Mouse (Mus musculus): ENCODE measurements at regions not wholly inside any gene's neighbourhood (a gene's known extent, or its start where the extent isn't known, plus 50 kb on each side); places are given as distances from the start of the nearest gene placed in this dataset.
A peak's percentile ranks its signal among the peaks of the same experiment; 100 is the strongest.

DNA sequence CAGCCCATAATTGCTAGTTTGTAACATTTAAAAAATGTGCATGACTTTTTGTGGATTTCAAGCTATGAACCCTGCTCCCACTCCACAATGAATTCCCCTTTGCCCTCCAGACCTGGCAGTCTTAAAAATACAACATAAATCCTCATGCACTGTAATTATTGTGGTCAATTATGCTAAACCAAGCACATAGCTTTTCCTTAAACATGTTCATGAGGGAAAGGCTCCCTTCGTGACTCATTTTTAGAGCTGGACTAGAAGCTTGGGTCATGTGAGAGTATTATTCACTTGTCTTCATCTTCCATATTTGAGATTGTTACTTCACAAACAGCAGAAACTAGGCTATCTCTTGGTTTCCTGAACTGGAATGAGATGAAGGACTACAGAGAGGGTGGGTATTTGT lies 356.7 kb upstream of the Marcks start:
- no peak overlapping the region for H3K4me3 ChIP-seq
- TF ChIP-seq USF1 (IDR thresholded peaks at IDR 0.05; ENCODE audit: low read depth) (peak; percentile 69), SRF (IDR thresholded peaks at IDR 0.05; ENCODE audit: control insufficient read depth, insufficient read length, low read depth) (no peak), CEBPB (IDR thresholded peaks at IDR 0.05; ENCODE audit: insufficient read depth, poor library complexity, severe bottlenecking) (no peak), REST (IDR thresholded peaks at IDR 0.05; ENCODE audit: insufficient read depth, insufficient read length) (no peak), MAX (IDR thresholded peaks at IDR 0.05; ENCODE audit: low read depth) (no peak)
- no peaks in the 10 kb centered on the region for H3K79me2 ChIP-seq (ENCODE audit: control insufficient read depth, insufficient read depth)
- H3K4me2 ChIP-seq (ENCODE audit: low read depth): peak overlapping the region; percentile 10
- H3K36me3 ChIP-seq (ENCODE audit: control insufficient read depth, insufficient read depth): no peaks in the 10 kb centered on the region
- no peaks in the 10 kb centered on the region for H3K27me3 ChIP-seq (ENCODE audit: control insufficient read depth, insufficient read depth, insufficient read length)
- no peak overlapping the region for H3ac ChIP-seq (ENCODE audit: control insufficient read depth, insufficient read length)

DNA sequence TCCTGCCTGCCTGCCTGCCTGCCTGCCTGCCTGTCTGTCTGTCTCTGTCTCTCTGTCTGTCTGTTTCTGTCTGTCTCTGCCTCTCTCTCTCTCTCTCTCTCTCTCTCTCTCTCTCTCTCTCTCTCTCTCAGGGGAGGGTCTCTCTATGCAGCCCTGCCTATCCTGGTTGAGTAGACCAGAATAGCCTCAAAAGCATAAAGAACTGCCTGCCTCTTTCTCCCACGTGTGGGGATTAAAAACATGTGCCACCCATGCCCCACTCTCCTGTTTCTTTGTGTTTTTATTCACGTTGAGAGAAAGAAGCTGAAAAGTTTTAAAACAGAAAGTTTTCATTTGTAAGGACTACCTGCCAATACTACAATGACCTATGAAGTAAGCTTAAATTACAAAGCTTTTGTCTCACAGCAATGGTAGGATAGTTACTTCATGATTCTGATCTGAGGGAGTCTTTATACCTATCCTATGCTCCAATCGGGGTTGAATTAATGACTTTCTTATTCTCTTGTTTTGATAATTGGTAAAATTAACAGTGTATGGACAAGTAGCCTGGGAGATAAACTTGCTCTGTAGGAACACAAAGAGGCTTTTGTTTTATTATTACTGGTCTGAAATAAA lies 355.9 kb upstream of the Marcks start:
- TF ChIP-seq REST (IDR thresholded peaks at IDR 0.05; ENCODE audit: insufficient read depth, insufficient read length): no peak
- TF ChIP-seq MAX (IDR thresholded peaks at IDR 0.05; ENCODE audit: low read depth): no peak
- TF ChIP-seq USF1 (IDR thresholded peaks at IDR 0.05; ENCODE audit: low read depth): no peak
- TF ChIP-seq POLR2AphosphoS2 (IDR thresholded peaks at IDR 0.05; ENCODE audit: insufficient read length, low read depth): no peak
- no peak for TF ChIP-seq POLR2A (IDR thresholded peaks at IDR 0.05; ENCODE audit: insufficient read length, low read depth)
- no peak for TF ChIP-seq MYOD1 (IDR thresholded peaks at IDR 0.05; ENCODE audit: control insufficient read depth in 1 of 3, insufficient read length in 2 of 3, low read depth in 2 of 3)
- no peak for TF ChIP-seq TCF3 (IDR thresholded peaks at IDR 0.05; ENCODE audit: insufficient read length, low read depth)
- no peak for TF ChIP-seq SRF (IDR thresholded peaks at IDR 0.05; ENCODE audit: control insufficient read depth, insufficient read length, low read depth)
- no peak for TF ChIP-seq CEBPB (IDR thresholded peaks at IDR 0.05; ENCODE audit: insufficient read depth, poor library complexity, severe bottlenecking)
- TF ChIP-seq E2F4 (IDR thresholded peaks at IDR 0.05; ENCODE audit: insufficient read depth): no peak
- TF ChIP-seq TCF12 (IDR thresholded peaks at IDR 0.05; ENCODE audit: insufficient read depth, poor library complexity, severe bottlenecking): no peak
- TF ChIP-seq MYOG (IDR thresholded peaks at IDR 0.05; ENCODE audit: control insufficient read depth in 1 of 3, insufficient read depth in 1 of 3, insufficient read length in 2 of 3, low read depth in 2 of 3): no peak
- no peak overlapping the region for H3ac ChIP-seq (ENCODE audit: control insufficient read depth, insufficient read length)

DNA sequence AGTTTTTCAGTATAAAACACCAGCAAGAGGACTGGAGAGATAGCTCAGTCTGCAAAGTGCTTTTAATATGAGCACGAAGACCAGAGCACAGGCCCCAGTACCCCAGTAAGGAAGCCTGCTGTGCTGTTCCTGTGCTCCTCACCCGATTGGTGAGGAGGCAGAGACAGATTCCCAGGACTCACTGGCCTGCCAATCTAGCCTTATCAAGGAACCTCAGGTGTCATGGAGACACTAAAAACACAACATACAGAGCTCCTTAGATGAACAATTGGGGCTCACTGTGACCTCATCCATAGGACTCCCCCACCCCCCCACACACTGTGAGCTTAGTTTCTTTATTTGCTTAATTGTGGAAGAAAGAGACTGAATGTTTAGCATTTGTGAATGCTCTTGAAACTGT lies 355.4 kb upstream of the Marcks start:
- H3K79me2 ChIP-seq (ENCODE audit: control insufficient read depth, insufficient read depth): no peaks in the 10 kb centered on the region
- TF ChIP-seq POLR2A (IDR thresholded peaks at IDR 0.05; ENCODE audit: insufficient read length, low read depth) (no peak), POLR2AphosphoS2 (IDR thresholded peaks at IDR 0.05; ENCODE audit: insufficient read length, low read depth) (no peak), MYOD1 (IDR thresholded peaks at IDR 0.05; ENCODE audit: control insufficient read depth in 1 of 3, insufficient read length in 2 of 3, low read depth in 2 of 3) (no peak), E2F4 (IDR thresholded peaks at IDR 0.05; ENCODE audit: insufficient read depth) (no peak), MYOG (IDR thresholded peaks at IDR 0.05; ENCODE audit: control insufficient read depth in 1 of 3, insufficient read depth in 1 of 3, insufficient read length in 2 of 3, low read depth in 2 of 3) (no peak), MAX (IDR thresholded peaks at IDR 0.05; ENCODE audit: low read depth) (no peak), TCF3 (IDR thresholded peaks at IDR 0.05; ENCODE audit: insufficient read length, low read depth) (no peak), SRF (IDR thresholded peaks at IDR 0.05; ENCODE audit: control insufficient read depth, insufficient read length, low read depth) (no peak), REST (IDR thresholded peaks at IDR 0.05; ENCODE audit: insufficient read depth, insufficient read length) (no peak), CEBPB (IDR thresholded peaks at IDR 0.05; ENCODE audit: insufficient read depth, poor library complexity, severe bottlenecking) (no peak), TCF12 (IDR thresholded peaks at IDR 0.05; ENCODE audit: insufficient read depth, poor library complexity, severe bottlenecking) (no peak), USF1 (IDR thresholded peaks at IDR 0.05; ENCODE audit: low read depth) (no peak)
- no peak overlapping the region for H3ac ChIP-seq (ENCODE audit: control insufficient read depth, insufficient read length)
- no peak overlapping the region for H3K4me3 ChIP-seq
- H3K4me2 ChIP-seq (ENCODE audit: low read depth): no peak overlapping the region
- no peaks in the 10 kb centered on the region for H3K36me3 ChIP-seq (ENCODE audit: control insufficient read depth, insufficient read depth)
- H3K27me3 ChIP-seq (ENCODE audit: control insufficient read depth, insufficient read depth, insufficient read length): no peaks in the 10 kb centered on the region

More for the DNA sequence above, 355.9 kb upstream of the Marcks start:
- no peak overlapping the region for H3K4me2 ChIP-seq (ENCODE audit: low read depth)
- no peaks in the 10 kb centered on the region for H3K79me2 ChIP-seq (ENCODE audit: control insufficient read depth, insufficient read depth)
- no peaks in the 10 kb centered on the region for H3K36me3 ChIP-seq (ENCODE audit: control insufficient read depth, insufficient read depth)
- H3K4me3 ChIP-seq: no peak overlapping the region
- no peaks in the 10 kb centered on the region for H3K27me3 ChIP-seq (ENCODE audit: control insufficient read depth, insufficient read depth, insufficient read length)

DNA sequence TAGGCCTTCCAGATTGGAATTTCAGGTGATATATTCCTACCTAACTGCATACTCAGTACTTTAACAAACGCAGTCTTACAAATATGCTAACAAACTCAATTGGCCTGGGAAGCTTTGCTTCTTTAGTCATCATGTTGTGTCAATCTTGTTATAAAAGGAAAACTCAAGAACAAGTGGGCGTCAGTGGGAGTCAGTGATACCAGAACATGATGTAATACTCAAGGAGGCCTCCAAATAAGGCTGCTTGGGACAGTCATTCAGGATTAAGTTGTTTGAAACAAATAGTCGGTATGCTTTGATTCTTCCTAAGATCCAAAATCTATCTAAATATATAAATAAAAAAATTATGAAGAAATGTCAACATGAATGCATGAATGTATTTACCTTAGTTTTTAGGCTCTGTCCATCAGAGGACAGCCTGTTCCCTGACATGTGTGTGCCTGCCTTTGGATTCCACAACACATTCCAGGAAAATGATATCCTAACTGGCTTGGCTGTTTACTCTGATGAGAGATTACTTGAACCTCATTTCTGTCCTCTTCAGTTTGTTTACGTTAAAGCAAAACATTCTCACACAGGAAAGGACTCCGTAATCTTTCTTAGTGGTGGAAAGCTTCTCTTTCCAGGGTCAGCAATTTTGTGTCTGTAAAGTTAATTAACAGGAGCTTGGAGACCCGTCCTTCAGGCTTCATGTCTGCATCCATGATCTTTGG lies 345.7 kb upstream of the Marcks start:
- Histone ChIP-seq H3K4me2 (ENCODE audit: low read depth) (peak overlapping the region; percentile 45), H3K27me3 (ENCODE audit: control insufficient read depth, insufficient read depth, insufficient read length) (no peaks in the 10 kb centered on the region), H3K79me2 (ENCODE audit: control insufficient read depth, insufficient read depth) (no peaks in the 10 kb centered on the region), H3K36me3 (ENCODE audit: control insufficient read depth, insufficient read depth) (no peaks in the 10 kb centered on the region), H3ac (ENCODE audit: control insufficient read depth, insufficient read length) (no peak overlapping the region), H3K4me3 (no peak overlapping the region)
- TF ChIP-seq MYOG (IDR thresholded peaks at IDR 0.05; ENCODE audit: control insufficient read depth in 1 of 3, insufficient read depth in 1 of 3, insufficient read length in 2 of 3, low read depth in 2 of 3) (no peak), CEBPB (IDR thresholded peaks at IDR 0.05; ENCODE audit: insufficient read depth, poor library complexity, severe bottlenecking) (0 out of 2 replicates have a peak, but pooled peaks have one; percentile 28)

DNA sequence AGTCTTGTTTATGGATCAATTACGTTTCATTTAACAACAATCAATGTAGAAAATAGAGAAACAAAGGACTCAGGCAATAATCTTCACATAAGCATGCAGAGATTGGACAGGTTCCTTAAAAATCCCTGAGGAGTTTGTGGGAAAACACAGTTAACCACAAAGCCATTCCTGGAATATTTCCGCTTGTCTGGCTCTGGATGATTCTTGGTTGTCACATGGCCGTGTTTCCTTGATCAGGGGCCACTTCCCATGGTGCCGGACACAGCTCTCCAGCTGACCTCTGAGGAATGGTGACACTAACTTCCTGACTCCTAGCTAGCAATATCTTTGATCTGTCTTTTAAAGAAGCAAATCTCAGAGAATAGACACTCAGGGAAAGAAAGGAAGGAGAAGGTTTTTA lies 344.8 kb upstream of the Marcks start:
- Histone ChIP-seq H3K79me2 (ENCODE audit: control insufficient read depth, insufficient read depth) (no peaks in the 10 kb centered on the region), H3K4me3 (no peak overlapping the region), H3ac (ENCODE audit: control insufficient read depth, insufficient read length) (no peak overlapping the region), H3K4me2 (ENCODE audit: low read depth) (peak overlapping the region; percentile 45), H3K27me3 (ENCODE audit: control insufficient read depth, insufficient read depth, insufficient read length) (no peaks in the 10 kb centered on the region), H3K36me3 (ENCODE audit: control insufficient read depth, insufficient read depth) (no peaks in the 10 kb centered on the region)
- TF ChIP-seq CEBPB (IDR thresholded peaks at IDR 0.05; ENCODE audit: insufficient read depth, poor library complexity, severe bottlenecking): no peak
- no peak for TF ChIP-seq E2F4 (IDR thresholded peaks at IDR 0.05; ENCODE audit: insufficient read depth)
- peak in 1 of 3 experiments; percentile 14 for TF ChIP-seq MYOD1 (IDR thresholded peaks at IDR 0.05; ENCODE audit: control insufficient read depth in 1 of 3, insufficient read length in 2 of 3, low read depth in 2 of 3)
- TF ChIP-seq SRF (IDR thresholded peaks at IDR 0.05; ENCODE audit: control insufficient read depth, insufficient read length, low read depth): no peak
- peak; percentile 90 for TF ChIP-seq USF1 (IDR thresholded peaks at IDR 0.05; ENCODE audit: low read depth)
- TF ChIP-seq POLR2A (IDR thresholded peaks at IDR 0.05; ENCODE audit: insufficient read length, low read depth): no peak
- peak in 1 of 3 experiments; percentile 28 for TF ChIP-seq MYOG (IDR thresholded peaks at IDR 0.05; ENCODE audit: control insufficient read depth in 1 of 3, insufficient read depth in 1 of 3, insufficient read length in 2 of 3, low read depth in 2 of 3)

All from myocyte (in vitro differentiated cells).